Mouse (Mus musculus): ENCODE results near the gene Scube1.

DNA sequence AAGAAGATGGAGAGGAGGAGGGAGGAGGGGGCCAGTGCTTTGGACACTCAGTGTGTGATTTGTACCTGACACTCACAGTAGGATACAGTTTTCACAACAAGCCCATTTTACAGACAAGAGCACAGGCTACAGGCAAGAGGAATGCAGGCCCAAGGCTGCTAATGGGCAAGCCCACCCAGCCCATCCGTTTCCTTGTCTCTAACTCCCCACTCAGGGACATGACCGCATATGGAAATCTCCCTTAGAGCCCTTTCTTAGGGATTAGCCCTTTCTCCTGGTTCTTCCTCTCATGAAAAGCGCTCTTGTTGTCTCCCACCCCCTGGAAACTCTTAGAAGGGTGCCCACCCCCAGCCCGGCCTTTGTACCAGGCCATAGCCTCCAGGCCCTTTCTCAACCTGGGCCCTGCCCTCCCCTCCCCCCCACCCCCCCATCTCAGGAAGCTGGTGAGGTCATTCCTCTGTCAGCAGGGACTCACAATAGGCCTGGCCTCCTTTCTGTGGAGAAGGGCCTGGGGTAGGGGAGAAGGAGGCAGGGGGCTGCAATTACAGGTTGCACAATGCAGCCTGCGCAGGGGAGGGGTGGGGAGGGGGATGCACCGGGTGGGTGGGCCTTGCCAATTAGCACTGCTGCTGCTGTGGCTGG, 40.7 kb upstream of the Scube1 start:
- TF ChIP-seq RAD21 (IDR thresholded peaks at IDR 0.05; ENCODE audit: low read depth, low read length) (no peak), POLR2A (IDR thresholded peaks at IDR 0.05; ENCODE audit: low read depth, low read length) (no peak), SMC3 (IDR thresholded peaks at IDR 0.05; ENCODE audit: low read depth, low read length) (no peak), CHD1 (IDR thresholded peaks at IDR 0.05; ENCODE audit: low read depth, low read length) (no peak), ZNF384 (IDR thresholded peaks at IDR 0.05; ENCODE audit: low read depth, low read length) (no peak), TBP (conservative IDR thresholded peaks at IDR 0.05; ENCODE audit: low read depth, low read length) (no peak), USF1 (IDR thresholded peaks at IDR 0.05; ENCODE audit: low read depth, low read length) (no peak), CTCF (conservative IDR thresholded peaks at IDR 0.05 in 1 of 2, IDR thresholded peaks at IDR 0.05 in 1 of 2; ENCODE audit: low read depth in 2 of 2, low read length in 2 of 2) (no peak), RCOR1 (conservative IDR thresholded peaks at IDR 0.05; ENCODE audit: low read depth, low read length) (no peak), ETS1 (conservative IDR thresholded peaks at IDR 0.05; ENCODE audit: low read depth, low read length) (no peak), EP300 (IDR thresholded peaks at IDR 0.05; ENCODE audit: low read length) (no peak), UBTF (IDR thresholded peaks at IDR 0.05; ENCODE audit: low read depth, low read length) (no peak)

All from CH12.LX (cell line).